In genomic region chr14:30299946-30300345, GRCm38 (mm10) we compare ENCODE assay signal across 14 mouse cellular contexts.
"Had no signal": no experiment of that assay in that cellular context is flagged by ENCODE, and none has a peak within 500 bp of the region (broad histone marks: within the 10 kb centered on the region; RNA-seq: fewer than 3 reads in every experiment).

No protein-coding gene starts in this region.

- H3K4me2 ChIP-seq: liver, embryonic 13.5 days; midbrain, embryonic 11.5 days had no signal

- H3K9ac ChIP-seq: liver, embryonic 13.5 days had no signal

- DNase-seq: kidney, adult 9 months; kidney, postnatal 14 days; kidney, postnatal 4 days; liver, embryonic 13.5 days; lung, adult 2 months; lung, postnatal 14 days; lung, postnatal 4 days; midbrain, embryonic 14.5 days; right cerebral cortex, postnatal 4 days; thymus, adult 2 months; thymus, postnatal 14 days; thymus, postnatal 4 days had no signal

- H3K27me3 ChIP-seq: liver, embryonic 13.5 days had no signal

- H3K36me3 ChIP-seq: liver, embryonic 13.5 days had no signal

- H3K27ac ChIP-seq: liver, embryonic 13.5 days; stomach, postnatal 0 days had no signal

- H3K9me3 ChIP-seq: liver, embryonic 13.5 days had no signal

- H3K4me3 ChIP-seq: liver, embryonic 13.5 days had no signal

- H3K4me1 ChIP-seq: liver, embryonic 13.5 days had no signal
